Mouse (Mus musculus) liver, embryonic 14.5 days (tissue): ENCODE measurements around the gene Plcb3.

Experiments used
- CTCF ChIP-seq: IDR thresholded peaks from 2 replicates; pipeline ENCODE4 v1.5.1; 2016; ENCODE audit warnings: antibody characterized with exemption, low read depth, control low read depth
- EP300 ChIP-seq: IDR thresholded peaks from 2 replicates; pipeline ENCODE4 v1.6.1; 2016; ENCODE audit warnings: antibody characterized with exemption, low read depth

DNA sequence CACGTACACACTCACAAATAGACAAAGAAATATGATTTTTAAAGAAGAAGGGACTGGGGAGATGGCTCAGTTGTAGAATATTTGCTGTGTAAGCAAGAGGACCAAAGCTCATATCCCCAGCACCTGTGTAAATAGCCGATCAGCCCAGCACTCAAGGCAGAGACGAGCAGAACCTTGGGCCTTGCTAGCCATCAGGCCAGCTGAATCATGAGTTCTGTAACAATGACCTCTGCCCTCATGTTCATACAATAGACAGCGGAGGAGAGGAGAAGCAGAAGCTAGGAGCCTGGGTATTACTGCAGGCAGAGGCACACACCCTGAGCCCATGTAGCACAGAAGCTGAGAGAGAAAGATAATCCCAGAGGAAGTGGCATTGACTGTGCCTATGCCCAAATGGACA lies 36.2 kb upstream of the Plcb3 start:
- TF ChIP-seq CTCF (no peak), EP300 (no peak)
